Comparison of ENCODE assay signal across 10 mouse cellular contexts in the genomic region with DNA sequence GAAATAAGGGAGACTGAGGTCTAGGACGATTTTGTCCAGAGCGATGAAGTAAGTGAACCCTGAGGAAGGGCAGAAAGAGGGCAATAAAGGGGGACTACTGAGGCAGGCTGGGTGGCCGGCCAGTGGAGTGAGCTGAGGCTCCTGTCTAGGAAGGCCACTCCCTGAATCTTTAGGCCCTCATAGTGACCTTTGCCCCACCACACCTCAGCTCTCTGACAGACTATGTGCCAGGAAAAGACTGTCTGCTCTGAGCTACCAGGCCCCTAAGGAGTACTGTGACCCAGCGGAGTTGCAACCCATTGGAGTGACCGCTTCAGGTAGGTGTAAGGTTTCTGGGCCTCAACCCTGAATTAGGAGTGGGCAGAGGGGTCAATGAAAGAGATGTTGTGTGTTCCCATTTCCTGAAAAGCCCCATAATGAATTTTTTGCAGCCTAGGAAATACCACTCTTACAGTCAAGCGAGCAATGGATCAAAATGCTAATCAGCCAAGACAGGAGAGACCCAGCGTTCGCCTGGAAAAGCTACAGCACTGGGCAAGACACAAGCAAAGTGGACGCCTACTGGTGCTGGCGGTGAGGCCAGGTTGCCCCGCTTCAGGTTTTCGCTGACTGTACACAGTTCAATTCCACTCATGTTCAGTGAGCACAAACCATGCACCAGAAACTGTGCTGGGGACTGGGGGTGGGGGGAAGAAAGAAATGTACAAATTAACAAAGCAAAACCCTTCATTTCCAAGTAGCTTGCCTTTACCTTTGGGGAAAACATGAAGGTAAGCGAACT. TPM values are rescaled to one million over a fixed set of nuclear protein-coding genes. Genes with fewer than 3 reads are reported as not detected.
DNase-seq lines count a peak whose midpoint lies in the region; ATAC-seq and TF ChIP-seq lines count a peak whose summit lies in the region.
"Had no signal": no experiment of that assay in that cellular context is flagged by ENCODE, and none has a peak within 500 bp of the region (broad histone marks: within the 10 kb centered on the region; RNA-seq: fewer than 3 reads in every experiment).

No protein-coding gene starts in this region.

- H3K4me1 ChIP-seq in heart, embryonic 10.5 days, result peaks cover 58% of the 10 kb centered on the region
- peaks cover 6% of the 10 kb centered on the region for H3K4me1 ChIP-seq in testis, adult 2 months (ENCODE audit: control insufficient read depth, insufficient read depth, low read length)
- peaks cover 55% of the 10 kb centered on the region for H3K4me1 ChIP-seq in kidney, embryonic 14.5 days (ENCODE audit: control insufficient read depth, insufficient read depth, low read length)

- H3K27ac ChIP-seq in heart, embryonic 10.5 days, result peak overlapping the region; percentile 97
- H3K27ac ChIP-seq in testis, adult 2 months (ENCODE audit: control insufficient read depth, insufficient read depth, low read depth, low read length), result no peak overlapping the region
- 0 out of 2 replicates have a peak overlapping the region, but pooled peaks have one; percentile 37 for H3K27ac ChIP-seq in kidney, embryonic 14.5 days (ENCODE audit: low read depth, low read length)

- H3K36me3 ChIP-seq in heart, embryonic 10.5 days, result no peaks in the 10 kb centered on the region
- no peaks in the 10 kb centered on the region for H3K36me3 ChIP-seq in testis, adult 2 months (ENCODE audit: control insufficient read depth, insufficient read depth, low read length)
- H3K36me3 ChIP-seq in kidney, embryonic 14.5 days (ENCODE audit: control insufficient read depth, insufficient read depth, low read length), result no peaks in the 10 kb centered on the region

- DNase-seq in heart, embryonic 10.5 days (ENCODE audit: low spot score), result no peak
- DNase-seq in heart, adult 8-10 months (ENCODE audit: low spot score), result no peak
- DNase-seq in testis, postnatal 10 days (ENCODE audit: low spot score), result no peak
- no peak for DNase-seq in B cell, adult 2 months
- DNase-seq in ovary, postnatal 10 days (ENCODE audit: low spot score), result no peak
- DNase-seq: lung, adult 2 months had no signal

- no peak overlapping the region for H3K4me3 ChIP-seq in heart, embryonic 10.5 days
- peak overlapping the region; percentile 11; the same call in 1 of the 2 replicates for H3K4me3 ChIP-seq in testis, adult 2 months (ENCODE audit: control insufficient read depth, low read depth, low read length)
- H3K4me3 ChIP-seq in kidney, embryonic 14.5 days (ENCODE audit: low read length), result no peak overlapping the region

- no peak for TF ChIP-seq CTCF in testis, adult 2 months (IDR thresholded peaks at IDR 0.05; ENCODE audit: control insufficient read depth, insufficient read depth, insufficient replicate concordance, low read depth, low read length)

- H3K9me3 ChIP-seq in heart, embryonic 10.5 days, result no peaks in the 10 kb centered on the region
- no peaks in the 10 kb centered on the region for H3K9me3 ChIP-seq in kidney, embryonic 14.5 days (ENCODE audit: control insufficient read depth, low read length)

- H3K27me3 ChIP-seq in heart, embryonic 10.5 days (ENCODE audit: insufficient read depth, poor library complexity, severe bottlenecking), result no peaks in the 10 kb centered on the region
- H3K27me3 ChIP-seq in testis, adult 2 months (ENCODE audit: control insufficient read depth, insufficient read depth, low read length), result no peaks in the 10 kb centered on the region
- no peaks in the 10 kb centered on the region for H3K27me3 ChIP-seq in kidney, embryonic 14.5 days (ENCODE audit: control insufficient read depth, insufficient read depth, low read length)

- no peak for TF ChIP-seq POLR2A in testis, adult 2 months (IDR thresholded peaks at IDR 0.05; ENCODE audit: control insufficient read depth, low read depth, low read length)

- 83% methylated on average over 13 of the region's 13 CpGs for WGBS in heart, embryonic 10.5 days
- WGBS in kidney, embryonic 14.5 days, result 66% methylated on average over 13 of the region's 13 CpGs

- no peak overlapping the region for H3K4me2 ChIP-seq in kidney, embryonic 14.5 days (replicated peaks; ENCODE audit: low read depth, low read length)

- H3K9ac ChIP-seq in kidney, embryonic 14.5 days (ENCODE audit: low read depth, low read length), result peak overlapping the region; percentile 28; the same call in 1 of the 2 replicates

- ATAC-seq in kidney, embryonic 14.5 days (ENCODE audit: low FRiP score, low TSS enrichment), result no peak

RNA-seq across cellular contexts. Expression of gene Tmem253, which starts 1.4 kb away (rescaled TPM):
- 0.27 and 0.57 TPM in 2 replicates for polyA plus RNA-seq in heart, embryonic 10.5 days (2016; fragmentation: Nextera tagmentation; extraction: Ambion mirVana)
- 1 to 10 TPM; 1.6 to 4.4 (median 2.5) TPM for total RNA-seq in heart, adult 8-10 months (2022)
- polyA plus RNA-seq in testis, adult 2 months (2012; rRNA removed), result 2.0 and 2.1 TPM in 2 replicates
- 0.57 and 1.1 TPM in 2 replicates for polyA plus RNA-seq in kidney, embryonic 14.5 days (2014; fragmentation: Nextera tagmentation; extraction: Ambion mirVana)

RNA-seq across cellular contexts. Expression of gene Zfp219, which starts 3.7 kb away (rescaled TPM):
- 21.5 and 31.1 TPM in 2 replicates for polyA plus RNA-seq in heart, embryonic 10.5 days (2016; fragmentation: Nextera tagmentation; extraction: Ambion mirVana)
- total RNA-seq in heart, adult 8-10 months (2022), result 10 to 100 TPM; 22.5 to 29.9 (median 24.6) TPM
- polyA plus RNA-seq in testis, adult 2 months (2012; rRNA removed), result 161 and 174 TPM in 2 replicates
- 44.5 and 45.5 TPM in 2 replicates for polyA plus RNA-seq in kidney, embryonic 14.5 days (2014; fragmentation: Nextera tagmentation; extraction: Ambion mirVana)

RNA-seq across cellular contexts. Expression of gene Olfr221, which starts 25.4 kb away (rescaled TPM):
- polyA plus RNA-seq in heart, embryonic 10.5 days (2016; fragmentation: Nextera tagmentation; extraction: Ambion mirVana), result not detected in 2 replicates
- total RNA-seq in heart, adult 8-10 months (2022), result not detected
- 0.45 and 0.53 TPM in 2 replicates for polyA plus RNA-seq in testis, adult 2 months (2012; rRNA removed)
- polyA plus RNA-seq in kidney, embryonic 14.5 days (2014; fragmentation: Nextera tagmentation; extraction: Ambion mirVana), result not detected in 2 replicates
- total RNA-seq: layer of hippocampus, postnatal 25 days; MEL had no signal
- polyA plus RNA-seq: lung, adult 2 months had no signal

RNA-seq across cellular contexts. Expression of gene Arhgef40, which starts 32.3 kb away (rescaled TPM):
- 72.3 and 86.4 TPM in 2 replicates for polyA plus RNA-seq in heart, embryonic 10.5 days (2016; fragmentation: Nextera tagmentation; extraction: Ambion mirVana)
- 10 to 100 TPM; 20.4 to 31.0 (median 24.0) TPM for total RNA-seq in heart, adult 8-10 months (2022)
- polyA plus RNA-seq in testis, adult 2 months (2012; rRNA removed), result 5.6 and 6.6 TPM in 2 replicates
- polyA plus RNA-seq in kidney, embryonic 14.5 days (2014; fragmentation: Nextera tagmentation; extraction: Ambion mirVana), result 72.4 and 74.9 TPM in 2 replicates
